Mouse (Mus musculus) bone marrow, adult 2 months (tissue): ENCODE measurements at regions not wholly inside any gene's neighbourhood (a gene's known extent, or its start where the extent isn't known, plus 50 kb on each side); places are given as distances from the start of the nearest gene placed in this dataset.
A peak's percentile ranks its signal among the peaks of the same experiment; 100 is the strongest.

Experiments used
- H3K27ac ChIP-seq: fragments of 200-500 bp; 2 replicates; pipeline ENCODE4 v1.5.1; 2012; ENCODE audit warnings: low read depth, mild to moderate bottlenecking, control low read depth, inconsistent platforms, low read length; ENCODE audit not compliant: control insufficient read depth, poor library complexity, insufficient read depth
- H3K4me1 ChIP-seq: fragments of 200-500 bp; 2 replicates; pipeline ENCODE4 v1.6.1; 2011; ENCODE audit warnings: low read length; ENCODE audit not compliant: control insufficient read depth, insufficient read depth
- H3K4me3 ChIP-seq: fragments of 200-500 bp; replicated peaks from 2 replicates; pipeline ENCODE3; 2011; ENCODE audit warnings: mild to moderate bottlenecking, low read depth, low read length, control low read depth; ENCODE audit not compliant: control insufficient read depth
- CTCF ChIP-seq: fragments of 200-500 bp; IDR thresholded peaks from 2 replicates; pipeline ENCODE4 v1.5.1; 2011; ENCODE audit warnings: low read length, control low read depth; ENCODE audit not compliant: control insufficient read depth, insufficient read depth
- POLR2A ChIP-seq: fragments of 200-500 bp; IDR thresholded peaks from 2 replicates; pipeline ENCODE4 v1.6.1; 2011; ENCODE audit warnings: low read depth, mild to moderate bottlenecking, control low read depth, low read length, borderline replicate concordance; ENCODE audit not compliant: control insufficient read depth
- WGBS: fragments of 180-500 bp; shearing (Covaris S2); methylation state at CpG from one replicate; pipeline ENCODE4 v1.1.7; 2018; 5-methylcytosine and 5-hydroxymethylcytosine counted together

- H3K27ac ChIP-seq = no peak overlapping the region
- no peak for TF ChIP-seq POLR2A
- WGBS = 81% methylated on average over 3 of the region's 3 CpGs
- no peak overlapping the region for H3K4me3 ChIP-seq
- peaks cover 3% of the 10 kb centered on the region; the same call in 1 of the 2 replicates for H3K4me1 ChIP-seq
Observed at GRCm38 (mm10) chr9:115604450-115604849, 294.2 kb upstream of the Stt3b start.

GRCm38 (mm10) chr9:115604968-115605682, 294.9 kb upstream of the Stt3b start:
- WGBS = 89% methylated on average over 14 of the region's 14 CpGs
- no peak for TF ChIP-seq POLR2A
- no peak for TF ChIP-seq CTCF
- H3K4me1 ChIP-seq = peaks cover 4% of the 10 kb centered on the region; the same call in 1 of the 2 replicates
- no peak overlapping the region for H3K27ac ChIP-seq
- H3K4me3 ChIP-seq = no peak overlapping the region

- Histone ChIP-seq H3K27ac (no peak overlapping the region), H3K4me1 (peaks cover 11% of the 10 kb centered on the region), H3K4me3 (no peak overlapping the region)
- WGBS = 6% methylated on average over 2 of the region's 2 CpGs
- no peak for TF ChIP-seq CTCF
- TF ChIP-seq POLR2A = no peak
Observed at GRCm38 (mm10) chr9:115607961-115608360, 297.7 kb upstream of the Stt3b start.

- 0 out of 2 replicates have a peak overlapping the region, but pooled peaks have one; percentile 10 for H3K27ac ChIP-seq
- peaks cover 11% of the 10 kb centered on the region for H3K4me1 ChIP-seq
- TF ChIP-seq POLR2A (no peak), CTCF (no peak)
- WGBS = 8% methylated on average over 5 of the region's 5 CpGs
- H3K4me3 ChIP-seq = no peak overlapping the region
Observed at GRCm38 (mm10) chr9:115608377-115608776, 298.2 kb upstream of the Stt3b start.

GRCm38 (mm10) chr9:115609904-115610303, 299.4 kb upstream of the Gadl1 start:
- no peak overlapping the region for H3K4me3 ChIP-seq
- TF ChIP-seq POLR2A (no peak), CTCF (no peak)
- H3K4me1 ChIP-seq = peaks cover 11% of the 10 kb centered on the region
- no peak overlapping the region for H3K27ac ChIP-seq
- WGBS = 12% methylated on average over 5 of the region's 5 CpGs

GRCm38 (mm10) chr9:115611713-115612112, 297.5 kb upstream of the Gadl1 start:
- WGBS = 5% methylated on average over 5 of the region's 5 CpGs
- Histone ChIP-seq H3K4me1 (peaks cover 11% of the 10 kb centered on the region), H3K27ac (peak overlapping the region; percentile 54; the same call in 1 of the 2 replicates), H3K4me3 (no peak overlapping the region)
- TF ChIP-seq POLR2A (no peak), CTCF (no peak)

GRCm38 (mm10) chr9:115612908-115613307, 296.3 kb upstream of the Gadl1 start:
- TF ChIP-seq CTCF (no peak), POLR2A (no peak)
- Histone ChIP-seq H3K27ac (no peak overlapping the region), H3K4me3 (no peak overlapping the region), H3K4me1 (peaks cover 11% of the 10 kb centered on the region)
- 60% methylated on average over 6 of the region's 6 CpGs for WGBS

- 86% methylated on average over 2 of the region's 2 CpGs for WGBS
- Histone ChIP-seq H3K4me3 (no peak overlapping the region), H3K4me1 (peaks cover 9% of the 10 kb centered on the region), H3K27ac (no peak overlapping the region)
- TF ChIP-seq CTCF (no peak), POLR2A (no peak)
Observed at GRCm38 (mm10) chr9:115614007-115614406, 295.2 kb upstream of the Gadl1 start.
